Mouse (Mus musculus) neural tube, embryonic 14.5 days (tissue): Measurements from ENCODE around the gene Lrrc74a. TPM values are rescaled to one million over a fixed set of nuclear protein-coding genes. Genes with fewer than 3 reads are reported as not detected.

ENCODE experiments used
- ATAC-seq: fragments of 200-750 bp; cut with Nextera tagmentation; 2 replicates; pipeline ENCODE4 v1.8.0; 2017; ENCODE audit warnings: low read depth, mild to moderate bottlenecking, moderate TSS enrichment, moderate library complexity
- H3K27ac ChIP-seq: fragments of 300-500 bp; sonication (generic); 2 replicates; pipeline ENCODE4 v1.5.1; 2014; ENCODE audit warnings: low read depth, mild to moderate bottlenecking, control low read depth, low read length, moderate library complexity, mixed read lengths
- H3K27me3 ChIP-seq: fragments of 300-500 bp; sonication (generic); 2 replicates; pipeline ENCODE4 v1.6.1; 2014; ENCODE audit warnings: low read length; ENCODE audit not compliant: control insufficient read depth, insufficient read depth
- H3K36me3 ChIP-seq: fragments of 300-500 bp; sonication (generic); 2 replicates; pipeline ENCODE4 v1.6.1; 2014; ENCODE audit warnings: low read length, mixed read lengths; ENCODE audit not compliant: control insufficient read depth, insufficient read depth
- H3K4me1 ChIP-seq: fragments of 300-500 bp; sonication (generic); 2 replicates; pipeline ENCODE4 v1.6.1; 2014; ENCODE audit warnings: low read length; ENCODE audit not compliant: control insufficient read depth, insufficient read depth
- H3K4me2 ChIP-seq: fragments of 300-500 bp; sonication (generic); 2 replicates; pipeline ENCODE4 v1.6.1; 2014; ENCODE audit warnings: mild to moderate bottlenecking, low read depth, low read length, control low read depth
- H3K4me3 ChIP-seq: fragments of 300-500 bp; sonication (generic); 2 replicates; pipeline ENCODE4 v1.5.1; 2014; ENCODE audit warnings: low read depth, low read length, control low read depth, mixed read lengths
- H3K9ac ChIP-seq: fragments of 300-500 bp; sonication (generic); replicated peaks from 2 replicates; pipeline ENCODE4 v1.6.1; 2014; ENCODE audit warnings: low read depth, mild to moderate bottlenecking, control low read depth, low read length, mixed read lengths
- H3K9me3 ChIP-seq: fragments of 300-500 bp; sonication (generic); 2 replicates; pipeline ENCODE4 v1.6.1; 2016; ENCODE audit warnings: low read length; ENCODE audit not compliant: control insufficient read depth
- WGBS: fragments of 180-500 bp; shearing (Covaris S2); extraction: QIAGEN DNeasy Blood & Tissue Kit; methylation state at CpG from one replicate; pipeline ENCODE4 v1.1.7; 2014; 5-methylcytosine and 5-hydroxymethylcytosine counted together
- polyA plus RNA-seq: library from polyadenylated mRNA; unstranded; fragments of >200 nt; fragmentation: Nextera tagmentation; extraction: Ambion mirVana; gene quantifications from 2 replicates; pipeline ENCODE4 v1.2.1, GENCODE M21; 2014

The Lrrc74a gene
- polyA plus RNA-seq, 1 experiment from 2014 or later: not detected

DNA sequence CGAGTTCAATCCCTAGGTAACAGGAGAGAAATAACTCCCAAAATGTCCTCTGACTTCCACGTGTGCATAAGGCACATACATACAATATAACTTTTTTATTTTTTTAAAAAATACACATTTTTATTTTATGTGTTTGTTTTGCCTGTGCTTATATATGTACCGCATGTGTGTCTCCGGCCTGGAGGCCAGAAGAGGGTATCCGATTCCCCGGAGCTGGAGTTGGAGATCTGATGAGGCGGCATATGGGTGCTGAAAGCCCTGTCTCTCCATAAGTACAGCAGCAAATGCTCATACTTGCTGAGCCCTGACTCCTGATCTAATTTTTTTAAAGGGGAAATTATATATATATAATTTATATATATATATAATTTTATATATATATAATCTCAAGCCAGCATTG, 65.6 kb downstream of the Lrrc74a start:
- 82% methylated on average over 7 of the region's 7 CpGs for WGBS
- H3K4me3 ChIP-seq: no peak overlapping the region
- no peaks in the 10 kb centered on the region for H3K27me3 ChIP-seq
- no peak for ATAC-seq
- peaks cover 48% of the 10 kb centered on the region for H3K4me1 ChIP-seq
- no peak overlapping the region for H3K4me2 ChIP-seq
- H3K36me3 ChIP-seq: no peaks in the 10 kb centered on the region
- no peak overlapping the region for H3K9ac ChIP-seq
- H3K27ac ChIP-seq: peak overlapping the region; percentile 97
- no peaks in the 10 kb centered on the region for H3K9me3 ChIP-seq

DNA sequence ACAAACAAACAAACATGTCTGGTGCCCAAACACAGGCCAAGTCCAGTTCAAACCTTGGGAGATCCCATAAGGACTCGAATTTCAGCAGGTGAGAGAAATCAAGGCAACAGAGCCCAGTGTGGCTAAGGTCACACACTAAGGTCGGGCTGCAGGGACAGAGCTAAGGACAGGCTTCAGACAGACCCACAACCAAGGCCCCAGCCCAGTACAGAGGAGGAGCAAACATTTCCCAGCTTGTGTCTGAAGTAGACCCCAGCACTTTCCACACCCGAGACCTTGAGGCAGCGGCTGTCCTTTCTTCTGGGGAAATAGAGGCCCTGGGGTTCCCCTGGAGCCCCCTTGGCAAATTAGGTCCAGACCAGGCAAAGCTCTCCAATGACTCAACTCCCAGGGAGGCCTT, 66.2 kb downstream of the Lrrc74a start:
- H3K4me1 ChIP-seq: peaks cover 48% of the 10 kb centered on the region
- H3K9ac ChIP-seq: no peak overlapping the region
- no peaks in the 10 kb centered on the region for H3K9me3 ChIP-seq
- H3K4me2 ChIP-seq: peak overlapping the region; percentile 35; the same call in 1 of the 2 replicates
- H3K27me3 ChIP-seq: no peaks in the 10 kb centered on the region
- WGBS: 34% methylated on average over 4 of the region's 4 CpGs
- no peak overlapping the region for H3K4me3 ChIP-seq
- ATAC-seq: no peak
- no peaks in the 10 kb centered on the region for H3K36me3 ChIP-seq
- H3K27ac ChIP-seq: peak overlapping the region; percentile 97

DNA sequence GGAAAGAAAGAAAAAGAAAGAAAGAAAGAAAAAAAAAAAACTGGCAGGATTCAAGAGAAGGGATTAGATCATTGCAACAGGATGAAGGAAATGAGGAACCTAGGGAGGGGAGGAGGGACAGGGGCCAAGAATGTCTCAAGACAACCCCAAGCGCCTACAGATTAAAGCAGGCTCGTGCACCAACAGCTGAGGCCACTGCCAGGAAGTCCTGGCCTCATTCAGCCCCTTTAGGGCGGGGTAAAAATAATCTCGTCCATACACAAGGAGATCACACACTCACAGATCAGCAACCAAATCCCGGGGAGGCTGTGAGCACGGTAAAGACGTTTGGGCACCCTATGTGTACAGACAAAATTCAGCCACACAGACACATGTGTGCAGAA, 66.6 kb downstream of the Lrrc74a start:
- Histone ChIP-seq H3K27ac (peak overlapping the region; percentile 97), H3K4me2 (peak overlapping the region; percentile 35; the same call in 1 of the 2 replicates), H3K4me1 (peaks cover 50% of the 10 kb centered on the region), H3K4me3 (no peak overlapping the region), H3K9ac (0 out of 2 replicates have a peak overlapping the region, but pooled peaks have one; percentile 17), H3K36me3 (no peaks in the 10 kb centered on the region), H3K9me3 (no peaks in the 10 kb centered on the region), H3K27me3 (no peaks in the 10 kb centered on the region)
- WGBS: 4% methylated on average over 7 of the region's 7 CpGs
- peak; percentile 4; the same call in 1 of the 2 replicates for ATAC-seq

DNA sequence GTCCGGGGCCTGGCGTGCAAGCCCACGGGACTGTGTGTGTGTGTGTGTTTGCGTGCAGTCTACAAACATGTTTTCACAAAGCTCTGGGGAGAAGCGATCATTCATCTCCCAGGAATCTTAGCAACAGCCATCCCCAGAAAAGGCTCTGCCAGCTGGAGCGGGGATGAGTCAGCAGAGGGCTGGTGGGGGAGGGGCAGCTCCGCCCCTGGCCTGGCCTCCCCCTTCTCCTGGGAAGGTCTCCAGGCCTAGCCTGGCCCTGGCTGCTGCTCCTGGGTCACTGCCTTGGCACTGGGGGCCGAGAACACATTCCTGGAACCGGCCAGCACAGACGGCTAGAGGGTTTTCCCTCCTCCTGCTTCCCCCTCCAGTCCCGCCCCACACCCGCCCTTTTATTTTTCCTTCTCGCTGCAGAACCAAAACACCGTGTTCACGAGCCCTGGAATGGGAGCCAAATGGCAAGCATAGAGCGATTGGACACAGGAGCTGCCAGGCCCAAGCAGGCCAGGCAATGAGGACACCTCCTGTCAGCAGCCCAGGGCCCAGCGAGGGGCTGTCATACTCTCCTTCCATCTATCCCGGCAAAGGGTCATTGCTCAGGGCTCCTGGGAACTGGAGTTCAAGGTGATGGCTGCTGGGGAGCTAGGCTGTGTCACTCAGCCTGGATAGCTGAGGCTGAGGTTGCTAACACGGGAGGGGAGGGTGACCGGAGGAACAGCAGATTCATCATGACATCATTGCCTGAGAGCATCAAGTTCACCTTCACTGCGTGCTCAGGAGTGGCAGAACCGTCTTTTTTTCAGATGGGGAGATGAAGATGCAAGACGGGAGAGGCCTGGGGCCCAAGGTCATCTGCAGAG, 67.2 kb downstream of the Lrrc74a start:
- ATAC-seq: peak; percentile 58
- Histone ChIP-seq H3K36me3 (no peaks in the 10 kb centered on the region), H3K27me3 (no peaks in the 10 kb centered on the region), H3K9me3 (no peaks in the 10 kb centered on the region), H3K4me3 (peak overlapping the region; percentile 6; the same call in 1 of the 2 replicates), H3K9ac (peak overlapping the region; percentile 53), H3K27ac (peak overlapping the region; percentile 97), H3K4me2 (peak overlapping the region; percentile 35), H3K4me1 (peaks cover 56% of the 10 kb centered on the region)
- 1% methylated on average over 23 of the region's 23 CpGs for WGBS

DNA sequence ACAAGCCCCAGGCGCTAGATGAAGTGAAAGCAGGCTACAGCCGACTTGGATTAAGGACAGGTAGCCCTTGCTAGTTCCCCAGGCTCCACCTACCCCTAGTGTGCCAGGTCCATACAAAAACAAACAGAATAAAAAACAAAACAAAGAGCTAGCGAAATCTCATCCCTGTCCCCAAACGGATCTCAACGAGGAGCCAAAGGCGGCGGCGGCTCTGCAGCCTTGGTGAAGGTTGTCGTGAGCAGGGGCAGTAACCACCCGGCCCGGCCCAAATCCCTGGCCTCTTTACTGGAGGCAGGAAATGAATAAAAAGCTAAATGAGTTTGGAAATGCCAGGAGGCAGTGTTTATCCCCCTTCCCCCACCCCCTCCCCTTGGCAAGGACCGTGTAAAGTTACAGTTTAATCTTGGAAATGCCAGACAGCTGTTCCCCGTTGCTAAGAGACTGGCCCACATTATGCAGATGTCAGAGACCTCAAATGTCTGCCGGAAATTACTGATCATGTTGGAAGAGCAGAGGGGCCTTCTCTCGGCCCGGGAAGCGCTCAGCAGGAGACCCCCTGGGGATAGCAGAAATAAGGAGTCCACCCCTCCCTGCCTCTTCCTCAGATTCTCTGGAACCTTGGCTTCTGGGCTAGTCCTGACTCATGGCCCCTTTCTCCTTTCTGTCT, 68.0 kb downstream of the Lrrc74a start:
- H3K4me3 ChIP-seq: no peak overlapping the region
- H3K4me1 ChIP-seq: peaks cover 64% of the 10 kb centered on the region
- H3K9me3 ChIP-seq: no peaks in the 10 kb centered on the region
- H3K27ac ChIP-seq: peak overlapping the region; percentile 97
- H3K36me3 ChIP-seq: no peaks in the 10 kb centered on the region
- whole genome bisulfite sequencing: 2% methylated on average over 17 of the region's 17 CpGs
- no peaks in the 10 kb centered on the region for H3K27me3 ChIP-seq
- peak; percentile 16; the same call in 1 of the 2 replicates for ATAC-seq
- peak overlapping the region; percentile 53 for H3K9ac ChIP-seq
- peak overlapping the region; percentile 35 for H3K4me2 ChIP-seq

DNA sequence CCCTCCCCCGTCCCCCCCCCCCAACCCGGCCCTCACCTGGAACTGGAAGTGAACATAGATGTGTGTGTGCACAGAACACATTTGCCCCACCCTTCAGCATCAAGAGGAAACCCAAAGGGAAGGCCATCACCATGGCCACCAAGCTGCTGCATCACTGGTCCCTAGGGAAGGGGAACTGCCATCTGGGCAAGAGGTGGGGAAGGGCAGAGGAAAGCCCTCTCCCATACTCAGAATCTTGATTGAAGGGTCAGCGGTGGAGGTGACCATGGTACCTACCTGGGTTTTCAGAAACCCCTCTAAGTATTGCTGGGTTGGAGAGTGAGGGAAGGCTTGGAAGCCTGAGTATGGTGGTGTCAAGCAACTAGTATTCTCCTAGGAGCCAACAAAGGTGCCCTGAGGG, 68.7 kb downstream of the Lrrc74a start:
- 59% methylated on average over 3 of the region's 3 CpGs for WGBS
- no peak for ATAC-seq
- no peaks in the 10 kb centered on the region for H3K36me3 ChIP-seq
- H3K4me3 ChIP-seq: no peak overlapping the region
- no peaks in the 10 kb centered on the region for H3K9me3 ChIP-seq
- H3K4me2 ChIP-seq: no peak overlapping the region
- peak overlapping the region; percentile 97 for H3K27ac ChIP-seq
- H3K27me3 ChIP-seq: no peaks in the 10 kb centered on the region
- peaks cover 70% of the 10 kb centered on the region for H3K4me1 ChIP-seq
- no peak overlapping the region for H3K9ac ChIP-seq

DNA sequence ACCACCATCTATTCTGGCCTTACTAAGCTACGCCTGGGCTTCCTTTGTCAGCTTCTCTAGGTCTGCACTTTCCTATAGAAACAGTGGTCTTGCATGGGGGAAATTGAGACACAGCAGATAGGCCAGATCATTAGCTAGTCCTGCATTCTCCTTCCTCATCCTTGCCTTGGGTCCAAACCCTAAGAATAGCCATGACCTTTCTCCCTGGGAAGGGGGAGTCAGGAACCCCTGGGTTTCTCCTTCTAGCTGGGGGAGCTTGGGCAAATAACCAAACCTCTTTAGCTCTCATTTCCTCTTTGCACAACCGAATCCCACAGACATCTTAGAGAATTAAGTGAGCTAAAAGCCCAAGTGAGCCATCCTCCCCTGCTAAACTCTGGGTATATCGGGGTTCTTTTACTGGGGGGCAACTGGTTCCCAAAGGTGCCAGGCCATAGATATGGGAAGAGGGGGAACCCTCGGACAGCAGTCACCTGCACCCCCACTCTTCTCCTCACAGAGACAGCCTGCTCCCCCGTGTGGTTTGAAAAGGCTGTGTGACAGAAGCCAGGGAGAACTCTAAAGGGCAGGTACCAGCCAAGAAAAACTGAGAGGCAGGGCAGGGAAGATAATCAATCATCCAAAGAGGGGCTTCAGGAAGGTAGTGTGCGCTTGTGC, 69.6 kb downstream of the Lrrc74a start:
- Histone ChIP-seq H3K4me2 (no peak overlapping the region), H3K9ac (no peak overlapping the region), H3K9me3 (no peaks in the 10 kb centered on the region), H3K27ac (peak overlapping the region; percentile 73), H3K4me3 (no peak overlapping the region), H3K27me3 (no peaks in the 10 kb centered on the region), H3K36me3 (no peaks in the 10 kb centered on the region), H3K4me1 (peaks cover 78% of the 10 kb centered on the region)
- 41% methylated on average over 6 of the region's 6 CpGs for WGBS
- no peak for ATAC-seq

DNA sequence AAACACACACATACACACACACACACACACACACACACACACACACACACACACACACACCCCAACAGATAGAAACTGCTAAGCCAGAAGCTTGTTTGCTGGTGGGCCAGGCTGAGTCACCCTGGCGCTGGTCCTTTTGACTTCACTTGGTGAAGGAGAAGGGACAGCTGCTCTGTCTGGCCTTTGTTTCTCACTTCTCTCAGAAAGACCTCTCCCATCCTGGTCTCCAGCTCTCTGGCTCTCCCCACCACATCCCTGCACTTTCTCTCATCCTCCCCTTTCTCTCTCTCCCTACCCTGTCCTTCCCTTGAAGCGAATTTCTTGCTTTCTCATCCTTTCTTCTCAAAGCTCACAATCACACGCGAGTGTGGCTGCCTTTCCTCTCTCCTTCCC, 70.1 kb downstream of the Lrrc74a start:
- Histone ChIP-seq H3K9me3 (no peaks in the 10 kb centered on the region), H3K9ac (no peak overlapping the region), H3K4me1 (peaks cover 75% of the 10 kb centered on the region), H3K4me3 (no peak overlapping the region), H3K36me3 (no peaks in the 10 kb centered on the region), H3K27ac (peak overlapping the region; percentile 73), H3K4me2 (no peak overlapping the region), H3K27me3 (no peaks in the 10 kb centered on the region)
- 41% methylated on average over 4 of the region's 4 CpGs for WGBS
- ATAC-seq: no peak
